Mouse (Mus musculus) CH12.LX (cell line): ENCODE measurements at regions not wholly inside any gene's neighbourhood (a gene's known extent, or its start where the extent isn't known, plus 50 kb on each side); places are given as distances from the start of the nearest gene placed in this dataset.

Source experiments
- DNase-seq: peaks from one replicate; pipeline ENCODE4 v3.0.0-alpha.2; 2013; ENCODE audit errors: extremely low read depth
- H3K27ac ChIP-seq: 2 replicates; pipeline ENCODE4 v1.5.1; 2012; ENCODE audit warnings: low read depth, mild to moderate bottlenecking, control low read depth, moderate library complexity; ENCODE audit not compliant: insufficient read depth
- H3K27me3 ChIP-seq: replicated peaks from 2 replicates; pipeline ENCODE3; 2012; ENCODE audit warnings: inconsistent platforms
- H3K36me3 ChIP-seq, 2 experiments: replicated peaks in 1 of 2; 2 replicates each; pipeline versions ENCODE3 to v1.6.1; 2012; ENCODE audit warnings: inconsistent platforms in 1 of 2, low read length in 1 of 2, mild to moderate bottlenecking in 1 of 2, mixed read lengths in 1 of 2, moderate library complexity in 1 of 2; ENCODE audit not compliant: control insufficient read depth in 1 of 2, insufficient read depth in 1 of 2
- H3K4me1 ChIP-seq, 2 experiments: 2 replicates each; pipeline ENCODE4 v1.6.1; 2012; ENCODE audit warnings: inconsistent platforms in 1 of 2, moderate library complexity in 1 of 2; ENCODE audit not compliant: insufficient read depth in 2 of 2, control insufficient read depth in 1 of 2
- H3K4me2 ChIP-seq: 2 replicates; pipeline ENCODE4 v1.6.1; 2012; ENCODE audit warnings: low read depth, mild to moderate bottlenecking, control low read depth; ENCODE audit not compliant: poor library complexity, insufficient read depth, severe bottlenecking
- H3K4me3 ChIP-seq, 3 experiments: fragments of 150-350 bp in 1 of 3; sonication (generic) in 1 of 3; replicated peaks in 1 of 3; 2 replicates each; pipeline versions ENCODE3 to v1.5.1; 2011 to 2012; ENCODE audit warnings: low read depth in 2 of 3, low read length in 2 of 3, mild to moderate bottlenecking in 2 of 3, moderate library complexity in 2 of 3, control low read depth in 1 of 3, improper control_type of control experiment in 1 of 3, inconsistent platforms in 1 of 3, mixed read lengths in 1 of 3; ENCODE audit not compliant: poor library complexity in 1 of 3
- H3K79me2 ChIP-seq: replicated peaks from 2 replicates; pipeline ENCODE4 v1.6.1; 2012; ENCODE audit warnings: mild to moderate bottlenecking, moderate library complexity; ENCODE audit not compliant: control insufficient read depth, poor library complexity, insufficient read depth, severe bottlenecking; ENCODE audit errors: extremely low read depth
- H3K9ac ChIP-seq: 2 replicates; pipeline ENCODE4 v1.6.1; 2012; ENCODE audit warnings: low read depth, mild to moderate bottlenecking, control low read depth, moderate library complexity; ENCODE audit not compliant: insufficient read depth
- H3K9me3 ChIP-seq: replicated peaks from 2 replicates; pipeline ENCODE3; 2012; ENCODE audit warnings: low read length, inconsistent platforms, mixed read lengths
- BHLHE40 ChIP-seq: IDR thresholded peaks from 2 replicates; pipeline ENCODE4 v1.6.1; 2011; ENCODE audit warnings: mild to moderate bottlenecking, low read depth, low read length, improper control_type of control experiment
- CHD1 ChIP-seq: IDR thresholded peaks from 2 replicates; pipeline ENCODE4 v1.6.1; 2012; ENCODE audit warnings: low read depth, low read length, improper control_type of control experiment, inconsistent platforms
- CTCF ChIP-seq, 2 experiments: IDR thresholded peaks in 1 of 2; conservative IDR thresholded peaks in 1 of 2; 2 replicates each; pipeline ENCODE4 v1.5.1; 2011 to 2012; ENCODE audit warnings: low read depth in 2 of 2, low read length in 2 of 2, improper control_type of control experiment in 1 of 2, inconsistent platforms in 1 of 2, mild to moderate bottlenecking in 1 of 2, moderate library complexity in 1 of 2
- E2F4 ChIP-seq: IDR thresholded peaks from 2 replicates; pipeline ENCODE4 v1.6.1; 2011; ENCODE audit warnings: low read depth, low read length, improper control_type of control experiment; ENCODE audit not compliant: insufficient replicate concordance
- ELF1 ChIP-seq: IDR thresholded peaks from 2 replicates; pipeline ENCODE4 v1.6.1; 2014; ENCODE audit warnings: low read depth, mild to moderate bottlenecking, inconsistent platforms, low read length, improper control_type of control experiment
- EP300 ChIP-seq: IDR thresholded peaks from 2 replicates; pipeline ENCODE4 v1.6.1; 2011; ENCODE audit warnings: low read length, improper control_type of control experiment
- ETS1 ChIP-seq: conservative IDR thresholded peaks from 2 replicates; pipeline ENCODE4 v1.6.1; 2012; ENCODE audit warnings: low read depth, mild to moderate bottlenecking, inconsistent platforms, low read length, improper control_type of control experiment, moderate library complexity
- GABPA ChIP-seq: IDR thresholded peaks from 2 replicates; pipeline ENCODE4 v1.6.1; 2012; ENCODE audit warnings: low read depth, low read length, improper control_type of control experiment, inconsistent platforms; ENCODE audit not compliant: insufficient replicate concordance
- HCFC1 ChIP-seq: IDR thresholded peaks from 2 replicates; pipeline ENCODE4 v1.6.1; 2012; ENCODE audit warnings: low read depth, mild to moderate bottlenecking, inconsistent platforms, low read length, improper control_type of control experiment
- JUN ChIP-seq: IDR thresholded peaks from 2 replicates; pipeline ENCODE4 v1.6.1; 2011; ENCODE audit warnings: low read depth, mild to moderate bottlenecking, low read length, improper control_type of control experiment, moderate library complexity; ENCODE audit not compliant: insufficient read depth
- JUND ChIP-seq: conservative IDR thresholded peaks from 2 replicates; pipeline ENCODE4 v1.6.1; 2011; ENCODE audit warnings: low read depth, low read length, improper control_type of control experiment
- KAT2A ChIP-seq: IDR thresholded peaks from 2 replicates; pipeline ENCODE4 v1.6.1; 2012; ENCODE audit warnings: low read length, improper control_type of control experiment, inconsistent platforms; ENCODE audit not compliant: insufficient replicate concordance
- MAFK ChIP-seq: IDR thresholded peaks from 2 replicates; pipeline ENCODE4 v1.6.1; 2011; ENCODE audit warnings: low read length, improper control_type of control experiment; ENCODE audit not compliant: insufficient replicate concordance
- MAX ChIP-seq: IDR thresholded peaks from 2 replicates; pipeline ENCODE4 v1.6.1; 2011; ENCODE audit warnings: low read length, improper control_type of control experiment
- MAZ ChIP-seq: IDR thresholded peaks from 2 replicates; pipeline ENCODE4 v1.6.1; 2012; ENCODE audit warnings: low read depth, mild to moderate bottlenecking, inconsistent platforms, low read length, improper control_type of control experiment, moderate library complexity
- MEF2A ChIP-seq: IDR thresholded peaks from 2 replicates; pipeline ENCODE4 v1.6.1; 2014; ENCODE audit warnings: low read depth, mild to moderate bottlenecking, inconsistent platforms, low read length, improper control_type of control experiment, borderline replicate concordance
- MYC ChIP-seq: IDR thresholded peaks from 2 replicates; pipeline ENCODE4 v1.6.1; 2011; ENCODE audit warnings: low read depth, mild to moderate bottlenecking, improper control_type of control experiment, low read length
- NRF1 ChIP-seq: IDR thresholded peaks from 2 replicates; pipeline ENCODE4 v1.6.1; 2014; ENCODE audit warnings: low read depth, mild to moderate bottlenecking, inconsistent platforms, low read length, improper control_type of control experiment, moderate library complexity
- POLR2A ChIP-seq: IDR thresholded peaks from 2 replicates; pipeline ENCODE4 v1.6.1; 2011; ENCODE audit warnings: low read depth, mild to moderate bottlenecking, improper control_type of control experiment, low read length
- POLR2AphosphoS2 ChIP-seq: IDR thresholded peaks from 2 replicates; pipeline ENCODE4 v1.6.1; 2011; ENCODE audit warnings: low read depth, low read length, improper control_type of control experiment
- RAD21 ChIP-seq: IDR thresholded peaks from 2 replicates; pipeline ENCODE4 v1.6.1; 2011; ENCODE audit warnings: low read depth, mild to moderate bottlenecking, low read length, improper control_type of control experiment, moderate library complexity
- RCOR1 ChIP-seq: conservative IDR thresholded peaks from 2 replicates; pipeline ENCODE4 v1.6.1; 2012; ENCODE audit warnings: low read depth, mild to moderate bottlenecking, inconsistent platforms, low read length, improper control_type of control experiment
- SMC3 ChIP-seq: IDR thresholded peaks from 2 replicates; pipeline ENCODE4 v1.6.1; 2011; ENCODE audit warnings: low read depth, low read length, improper control_type of control experiment
- TBP ChIP-seq: conservative IDR thresholded peaks from 2 replicates; pipeline ENCODE4 v1.6.1; 2011; ENCODE audit warnings: low read depth, low read length, improper control_type of control experiment
- TCF12 ChIP-seq: IDR thresholded peaks from 2 replicates; pipeline ENCODE4 v1.6.1; 2014; ENCODE audit warnings: low read depth, mild to moderate bottlenecking, inconsistent platforms, low read length, improper control_type of control experiment
- UBTF ChIP-seq: IDR thresholded peaks from 2 replicates; pipeline ENCODE4 v1.6.1; 2012; ENCODE audit warnings: low read depth, mild to moderate bottlenecking, inconsistent platforms, low read length, improper control_type of control experiment, moderate library complexity
- USF1 ChIP-seq: IDR thresholded peaks from 2 replicates; pipeline ENCODE4 v1.6.1; 2014; ENCODE audit warnings: low read depth, mild to moderate bottlenecking, inconsistent platforms, low read length, improper control_type of control experiment
- USF2 ChIP-seq: conservative IDR thresholded peaks from 2 replicates; pipeline ENCODE4 v1.6.1; 2011; ENCODE audit warnings: low read depth, low read length, improper control_type of control experiment
- ZKSCAN1 ChIP-seq: IDR thresholded peaks from 2 replicates; pipeline ENCODE4 v1.6.1; 2012; ENCODE audit warnings: low read depth, inconsistent platforms, low read length, improper control_type of control experiment, borderline replicate concordance
- ZMIZ1 ChIP-seq: IDR thresholded peaks from 2 replicates; pipeline ENCODE4 v1.6.1; 2012; ENCODE audit warnings: low read depth, mild to moderate bottlenecking, inconsistent platforms, low read length, improper control_type of control experiment
- dilution Hi-C: fragments of 300-500 bp; cut with MboI; formaldehyde crosslinking; loops from 2 replicates; pipeline ENCODE4 v1.14.3; 2020; ENCODE audit warnings: low sequenced_read_pairs; ENCODE audit not compliant: extremely low pct_unique_long_range_greater_than_20kb, extremely low pct_ligation_motif_present
- in situ Hi-C: fragments of 300-500 bp; cut with MboI; formaldehyde crosslinking; loops from 3 replicates; pipeline ENCODE4 v1.14.3; 2019; ENCODE audit warnings: low sequenced_read_pairs, low pct_ligation_motif_present, low pct_unique_long_range_greater_than_20kb, mixed read lengths

DNA sequence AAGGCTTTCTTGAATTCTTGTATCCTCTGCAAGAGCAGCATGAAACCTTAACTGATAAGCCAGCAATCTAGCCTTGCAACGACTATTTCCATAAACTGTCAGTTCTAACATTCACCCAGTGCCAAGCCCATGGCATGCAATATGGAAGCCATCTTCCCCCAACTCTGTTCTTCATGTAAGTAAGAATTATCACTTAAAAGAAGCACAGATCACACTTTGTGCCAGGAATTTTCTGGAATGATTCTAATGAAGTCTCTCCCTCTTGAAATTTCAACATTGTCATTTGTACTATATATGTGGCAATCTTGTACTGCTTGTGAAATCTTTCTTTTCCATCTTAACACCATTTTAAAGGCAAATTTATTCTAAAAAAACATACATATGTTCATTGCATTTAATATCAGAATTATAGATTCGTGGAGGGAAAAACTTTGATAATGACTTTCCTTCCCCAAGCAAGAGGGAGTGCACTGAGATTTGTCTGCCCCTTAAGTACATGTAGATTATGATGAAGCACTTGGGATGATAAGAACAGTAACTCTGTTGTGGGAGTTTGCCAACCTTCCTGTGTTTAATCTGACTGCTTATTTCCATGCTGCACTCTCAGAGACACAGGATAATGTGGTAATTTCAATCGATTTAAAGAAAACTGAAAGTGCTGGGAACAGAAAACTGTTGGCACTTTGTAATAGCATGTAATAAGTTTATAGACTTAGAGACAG is 447.2 kb upstream of the Slc39a10 start:
- H3K9me3 ChIP-seq = peaks cover 8% of the 10 kb centered on the region
- H3K9ac ChIP-seq = no peak overlapping the region
- H3K4me1 ChIP-seq = no peaks in the 10 kb centered on the region
- dilution Hi-C loops = no loop called here
- TF ChIP-seq ZKSCAN1 (no peak), GABPA (no peak), CHD1 (no peak), JUND (no peak), POLR2A (no peak), MEF2A (no peak), NRF1 (no peak), MAZ (no peak), E2F4 (no peak), USF2 (no peak), ETS1 (no peak), MYC (no peak), ZMIZ1 (no peak), JUN (no peak), BHLHE40 (no peak), HCFC1 (no peak), EP300 (no peak), RCOR1 (no peak), TCF12 (no peak)
- TF ChIP-seq, all 38 proteins: peak for 0
- Histone ChIP-seq H3K27me3 (no peaks in the 10 kb centered on the region), H3K79me2 (no peaks in the 10 kb centered on the region), H3K27ac (no peak overlapping the region), H3K4me2 (no peak overlapping the region), H3K4me3 (no peak overlapping the region), H3K36me3 (no peaks in the 10 kb centered on the region)
- DNase-seq = no peak
- in situ Hi-C loops = no loop called here

DNA sequence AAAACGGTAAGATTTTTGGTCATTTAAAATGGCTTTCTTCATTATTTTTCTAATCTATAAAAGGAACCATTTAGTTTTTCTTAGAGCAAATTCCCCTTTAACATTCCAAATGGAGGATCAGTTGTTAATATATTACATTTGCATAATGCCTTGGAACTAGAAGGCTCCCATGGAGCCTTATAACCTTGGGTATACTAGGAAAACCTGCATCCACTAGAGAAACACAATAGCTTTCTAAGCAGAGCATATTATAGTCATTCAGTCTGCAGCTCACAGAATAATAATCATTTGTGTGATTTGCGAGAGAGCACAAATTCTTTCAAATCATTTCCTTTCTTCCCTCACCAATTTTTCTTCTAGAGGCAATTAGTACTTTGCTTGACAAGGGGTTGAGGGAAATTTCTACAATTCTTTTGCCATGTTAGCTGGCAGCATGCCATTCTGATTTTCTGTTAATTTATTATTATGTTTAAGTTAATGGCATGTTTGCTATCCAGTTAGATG is 418.0 kb upstream of the Slc39a10 start:
- dilution Hi-C loops (no loop called here), in situ Hi-C loops (no loop called here)
- Histone ChIP-seq H3K4me2 (no peak overlapping the region), H3K27me3 (no peaks in the 10 kb centered on the region), H3K4me3 (no peak overlapping the region), H3K9ac (no peak overlapping the region), H3K79me2 (no peaks in the 10 kb centered on the region), H3K9me3 (peaks cover 9% of the 10 kb centered on the region), H3K36me3 (no peaks in the 10 kb centered on the region), H3K4me1 (no peaks in the 10 kb centered on the region), H3K27ac (no peak overlapping the region)
- no peak for TF ChIP-seq UBTF
- TF ChIP-seq POLR2AphosphoS2 = no peak
- no peak for TF ChIP-seq KAT2A
- TF ChIP-seq ZKSCAN1 = no peak
- no peak for TF ChIP-seq ELF1
- TF ChIP-seq POLR2A = no peak
- no peak for TF ChIP-seq SMC3
- TF ChIP-seq MEF2A = no peak
- no peak for TF ChIP-seq MYC
- TF ChIP-seq CTCF (conservative IDR thresholded peaks at IDR 0.05 in 1 of 2, IDR thresholded peaks at IDR 0.05 in 1 of 2; ENCODE audit: low read depth in 2 of 2, low read length in 2 of 2) = no peak
- TF ChIP-seq MAX = no peak
- TF ChIP-seq TBP = no peak
- no peak for TF ChIP-seq USF1
- TF ChIP-seq RAD21 = no peak
- no peak for TF ChIP-seq ZMIZ1
- TF ChIP-seq MAFK = no peak
- DNase-seq = no peak
